Mouse (Mus musculus) WW6 (cell line): ENCODE results near the gene Zscan10.
A peak's percentile ranks its signal among the peaks of the same experiment; 100 is the strongest.
"Not testable (repeated sequence)": the region's sequence is repeated elsewhere in the genome, so short reads cannot be mapped to it uniquely, and the experiment has no call there.

ENCODE experiments used
- DNase-seq: peaks from one replicate; pipeline ENCODE4 v3.0.0-alpha.2; 2013; ENCODE audit warnings: low read depth, low spot score

Zscan10 gene

GRCm38 (mm10) chr17:23587253-23587652 lies 13.4 kb upstream of the Zscan10 start:
- no peak for DNase-seq

DNA sequence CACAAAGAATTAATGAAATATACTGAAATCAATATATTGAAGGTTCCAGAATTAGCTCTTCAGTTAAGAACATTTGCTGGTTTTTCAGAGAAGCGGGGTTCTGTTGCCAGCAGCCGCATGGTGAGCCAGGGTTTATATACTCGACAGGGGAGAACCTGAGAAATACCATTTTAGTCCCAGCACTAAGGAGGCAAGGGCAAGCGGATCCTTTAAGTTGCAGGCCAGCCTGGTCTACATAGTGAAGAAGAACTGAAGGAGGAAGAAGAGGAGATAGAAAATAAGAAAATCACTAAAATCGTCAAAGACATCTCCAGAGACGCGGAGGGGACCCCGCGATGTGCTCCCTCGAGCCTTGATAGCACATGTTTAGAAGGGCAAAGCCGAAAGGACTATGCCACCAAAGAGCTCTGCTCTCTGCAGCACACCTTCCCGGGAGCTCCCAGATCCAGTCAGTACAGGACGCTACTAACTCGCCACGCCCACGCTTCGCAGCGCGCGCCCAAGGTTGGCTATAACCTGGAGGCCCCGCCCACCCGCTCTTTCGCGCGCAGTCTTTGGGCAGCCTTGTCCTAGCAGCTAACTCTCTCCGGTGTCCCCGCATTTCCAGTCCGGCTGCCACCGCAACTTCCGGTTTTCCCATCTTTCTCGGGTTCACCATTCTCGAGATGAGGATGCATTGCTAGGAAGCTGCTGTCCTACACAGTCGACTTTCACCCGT lies 8.3 kb upstream of the Zscan10 start:
- DNase-seq: peak; percentile 95

DNA sequence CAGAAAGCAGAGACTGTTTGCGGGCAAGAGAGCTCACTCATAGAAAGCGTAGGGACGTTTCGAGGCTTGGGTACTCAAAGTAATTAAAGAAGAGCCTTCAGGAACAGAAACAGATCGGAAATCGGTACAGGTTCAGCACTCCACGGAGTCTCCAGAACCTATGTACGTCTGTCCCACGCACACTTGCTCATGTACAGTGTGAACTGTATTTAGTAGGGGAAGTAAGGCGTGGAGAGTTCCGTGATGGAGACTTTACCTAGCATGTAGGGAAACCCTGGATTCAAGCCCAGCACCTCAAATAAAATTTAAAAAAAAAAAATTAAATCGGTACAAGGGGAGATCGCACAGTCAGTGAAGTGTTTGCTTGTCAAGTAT lies 7.7 kb upstream of the Zscan10 start:
- no peak for DNase-seq

- not testable (repeated sequence) for DNase-seq
Measured at GRCm38 (mm10) chr17:23595139-23595538, 5.5 kb upstream of the Zscan10 start.

GRCm38 (mm10) chr17:23598582-23599552 lies 1.8 kb upstream of the Zscan10 start, which contains the start of gene Zfp13:
Gene Zfp13 (minus strand): TSS chr17:23599487.
- peak; percentile 89 for DNase-seq

DNA sequence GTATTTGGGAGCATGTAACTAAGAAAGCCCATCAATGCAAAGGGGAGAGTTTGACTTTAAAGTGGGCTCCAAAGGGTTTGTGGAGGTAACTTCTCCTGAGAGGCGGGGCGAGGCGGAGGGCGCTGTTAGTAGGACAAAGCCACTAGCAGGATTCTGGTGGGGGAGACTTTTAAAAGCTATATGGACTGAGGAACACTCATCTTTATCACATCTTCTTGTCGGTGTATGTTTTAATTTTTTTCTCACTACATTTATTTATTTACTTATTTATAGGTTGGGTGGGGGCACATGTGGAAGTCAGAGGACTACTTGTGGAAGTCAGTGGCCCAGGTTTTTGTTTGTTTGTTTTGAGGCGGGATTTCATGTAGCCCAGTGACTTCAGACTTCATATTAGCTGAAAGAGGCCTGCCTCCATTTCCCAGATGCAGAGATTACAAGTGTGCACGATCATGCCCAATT lies 1.0 kb upstream of the Zscan10 start:
- no peak for DNase-seq

- no peak for DNase-seq
Measured at GRCm38 (mm10) chr17:23601836-23602585, 1.4 kb downstream of the Zscan10 start.

- DNase-seq: no peak
Measured at GRCm38 (mm10) chr17:23603077-23603476, 2.4 kb downstream of the Zscan10 start.

- no peak for DNase-seq
Measured at GRCm38 (mm10) chr17:23603542-23603941, 2.9 kb downstream of the Zscan10 start.

DNA sequence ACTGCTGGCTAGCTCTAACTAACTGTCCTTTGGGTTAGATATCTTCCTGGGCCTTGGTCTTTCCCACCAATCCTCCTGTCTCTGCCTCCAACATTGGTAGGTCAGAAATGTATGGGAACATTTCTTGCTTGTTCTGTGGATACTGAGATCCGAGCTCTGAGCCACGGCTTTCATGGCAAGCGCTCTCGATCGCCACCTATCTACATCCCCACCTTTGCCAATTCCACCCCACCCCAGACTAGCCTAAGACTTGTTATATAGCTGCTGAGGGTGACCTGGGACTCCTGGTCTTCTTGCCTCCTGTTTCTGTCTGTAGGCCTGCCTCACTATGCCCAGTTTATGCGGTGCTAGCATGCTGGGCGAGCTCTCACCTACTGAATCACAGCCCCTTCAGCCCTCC lies 3.7 kb downstream of the Zscan10 start:
- no peak for DNase-seq

GRCm38 (mm10) chr17:23605220-23605619 lies 4.6 kb downstream of the Zscan10 start:
- DNase-seq: no peak

DNA sequence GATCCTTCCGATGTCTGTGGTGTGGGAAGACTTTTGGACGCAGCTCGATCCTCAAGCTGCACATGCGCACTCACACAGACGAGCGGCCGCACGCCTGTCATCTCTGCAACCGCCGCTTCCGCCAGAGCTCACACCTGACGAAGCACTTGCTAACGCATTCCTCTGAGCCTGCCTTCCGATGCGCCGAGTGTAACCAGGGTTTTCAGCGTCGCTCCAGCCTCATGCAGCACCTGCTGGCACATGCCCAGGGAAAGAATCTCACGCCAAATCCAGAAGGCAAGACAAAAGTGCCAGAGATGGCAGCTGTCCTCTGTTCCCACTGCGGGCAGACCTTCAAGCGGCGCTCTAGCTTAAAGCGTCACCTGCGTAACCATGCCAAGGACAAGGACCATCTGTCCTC lies 9.0 kb downstream of the Zscan10 start:
- no peak for DNase-seq

GRCm38 (mm10) chr17:23610361-23610800 lies 9.7 kb downstream of the Zscan10 start:
- DNase-seq: peak; percentile 78

DNA sequence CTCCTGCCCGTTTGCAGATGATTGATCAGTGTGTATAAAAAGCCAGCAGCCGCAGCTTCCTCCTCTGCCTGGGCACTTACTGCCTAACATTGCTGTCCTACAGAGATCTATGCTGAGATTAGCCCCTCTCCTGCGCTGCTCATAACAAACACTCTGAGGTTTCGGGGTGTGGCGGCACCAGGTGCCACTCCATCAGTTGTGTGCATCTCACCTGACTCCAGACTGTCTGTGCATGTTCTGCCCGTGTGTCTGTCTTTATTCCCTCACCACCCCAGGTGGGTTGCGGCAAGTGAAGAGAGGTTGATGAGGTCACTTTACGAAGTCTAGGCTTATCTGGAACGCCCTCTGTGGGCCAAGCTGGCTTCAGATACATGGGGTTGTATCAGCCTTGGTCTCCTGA lies 16.4 kb downstream of the Zscan10 start:
- no peak for DNase-seq

DNA sequence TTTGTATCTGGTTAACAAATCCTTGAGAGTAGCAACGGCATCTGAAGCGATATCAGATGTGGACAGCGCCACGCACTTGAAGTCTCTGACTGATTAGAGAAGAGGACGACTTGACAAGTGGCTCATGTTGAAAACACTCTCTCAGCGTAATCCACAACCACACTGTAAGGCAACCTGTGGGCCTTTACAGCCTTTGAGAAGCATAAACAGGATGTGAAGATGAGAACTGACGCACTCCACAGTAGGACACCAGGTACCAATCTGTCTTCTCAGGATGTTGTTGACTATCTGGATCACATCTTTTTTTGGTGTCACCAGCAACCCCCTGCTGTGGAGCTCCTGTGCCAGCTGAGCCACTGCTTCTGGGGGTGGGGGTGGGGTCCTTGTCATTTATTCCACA lies 19.7 kb downstream of the Zscan10 start:
- no peak for DNase-seq

GRCm38 (mm10) chr17:23627813-23628212 lies 27.2 kb downstream of the Zscan10 start:
- no peak for DNase-seq

GRCm38 (mm10) chr17:23630195-23631020 lies 29.8 kb downstream of the Zscan10 start:
- peak; percentile 74 for DNase-seq

DNA sequence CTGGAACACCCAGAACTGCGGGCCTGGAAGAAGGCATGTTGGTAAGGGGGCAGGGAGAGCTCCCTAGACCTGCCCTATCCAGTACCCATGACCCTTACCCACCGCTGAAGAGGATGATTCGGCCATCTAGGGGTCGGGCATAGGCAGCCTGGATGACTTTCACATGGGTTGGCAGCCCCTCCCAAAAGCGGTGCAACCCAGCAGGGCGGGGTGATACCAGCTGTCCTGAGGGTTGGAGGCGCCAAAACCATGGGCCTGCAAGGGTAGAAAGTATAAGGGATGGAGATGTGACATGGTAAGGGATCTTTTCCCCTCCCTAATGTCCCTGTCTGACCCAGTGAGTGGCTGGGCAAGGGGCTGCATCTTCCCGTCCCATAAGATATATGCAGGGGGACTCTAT lies 30.6 kb downstream of the Zscan10 start:
- no peak for DNase-seq

- DNase-seq: no peak
Measured at GRCm38 (mm10) chr17:23644613-23645495, 44.2 kb downstream of the Zscan10 start, which contains the start of gene Mmp25. Gene Mmp25 (minus strand): TSS chr17:23645277.

- no peak for DNase-seq
Measured at GRCm38 (mm10) chr17:23645894-23646293, 45.2 kb downstream of the Zscan10 start.
